Mouse (Mus musculus): ENCODE measurements around the gene Padi1. TPM values are rescaled to one million over a fixed set of nuclear protein-coding genes. Genes with fewer than 3 reads are reported as not detected.

The Padi1 gene
- polyA plus RNA-seq, 1 experiment from 2014 or later, result 0.39 TPM

DNA sequence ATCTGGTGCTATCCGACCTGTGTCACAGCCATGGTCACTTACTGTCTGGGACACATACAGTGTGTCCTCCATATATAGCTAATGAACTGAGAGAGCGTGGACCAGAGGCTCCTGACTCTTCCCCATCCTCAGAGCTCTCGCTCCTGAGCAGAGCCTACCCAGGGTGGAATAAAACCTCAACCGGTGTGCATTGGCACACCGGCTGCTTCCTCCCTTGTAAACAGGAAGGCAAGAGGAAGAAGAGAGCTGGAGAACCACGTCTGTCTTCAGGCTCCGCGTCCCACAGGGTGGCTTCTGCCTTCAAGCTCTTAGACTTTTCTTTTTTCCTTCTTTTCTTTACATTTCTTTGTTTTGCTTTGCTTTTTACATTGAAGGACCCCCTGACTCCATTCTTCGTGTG is 62.8 kb downstream of the Padi1 start:
- no peak overlapping the region for H3K4me2 ChIP-seq
- no peak overlapping the region for H3K4me3 ChIP-seq (replicated peaks)
- 89% methylated on average over 9 of the region's 9 CpGs for WGBS
- no peaks in the 10 kb centered on the region for H3K27me3 ChIP-seq
- H3K9me3 ChIP-seq, result no peaks in the 10 kb centered on the region
- ATAC-seq (ENCODE audit: insufficient number of reproducible peaks, insufficient read depth, low FRiP score, low TSS enrichment, low read depth), result no peak
- no peaks in the 10 kb centered on the region for H3K4me1 ChIP-seq (replicated peaks)
- H3K36me3 ChIP-seq, result no peaks in the 10 kb centered on the region
- H3K9ac ChIP-seq (replicated peaks), result no peak overlapping the region
- no peak overlapping the region for H3K27ac ChIP-seq

DNA sequence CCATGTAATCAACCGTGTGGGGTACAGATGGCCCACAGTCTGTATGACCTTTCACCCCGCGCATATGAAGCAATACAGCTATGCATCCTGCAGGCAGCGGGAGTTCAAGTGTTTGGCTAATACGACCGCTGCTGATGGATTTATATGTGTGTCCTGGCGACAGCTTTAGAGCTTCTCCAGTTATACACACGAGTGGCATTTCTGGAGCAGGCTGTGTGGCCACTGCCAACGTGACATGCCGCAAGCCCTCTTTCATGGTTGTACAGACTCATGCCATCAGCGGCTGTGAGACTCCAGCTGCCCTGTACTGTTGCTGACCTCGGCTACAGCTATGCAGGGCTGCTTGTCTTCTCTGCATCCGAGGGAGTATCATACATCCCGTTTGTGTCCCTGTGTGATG is 65.1 kb downstream of the Padi1 start:
- no peaks in the 10 kb centered on the region for H3K27me3 ChIP-seq
- no peaks in the 10 kb centered on the region for H3K4me1 ChIP-seq (replicated peaks)
- no peak overlapping the region for H3K27ac ChIP-seq
- no peaks in the 10 kb centered on the region for H3K36me3 ChIP-seq
- no peak overlapping the region for H3K9ac ChIP-seq (replicated peaks)
- 77% methylated on average over 14 of the region's 14 CpGs for WGBS
- no peak overlapping the region for H3K4me3 ChIP-seq (replicated peaks)
- H3K4me2 ChIP-seq, result no peak overlapping the region
- ATAC-seq (ENCODE audit: insufficient number of reproducible peaks, insufficient read depth, low FRiP score, low TSS enrichment, low read depth), result no peak
- no peaks in the 10 kb centered on the region for H3K9me3 ChIP-seq

GRCm38 (mm10) chr4:140779803-140780397 is 65.7 kb downstream of the Padi1 start:
- H3K36me3 ChIP-seq, result no peaks in the 10 kb centered on the region
- no peaks in the 10 kb centered on the region for H3K9me3 ChIP-seq
- no peaks in the 10 kb centered on the region for H3K4me1 ChIP-seq (replicated peaks)
- H3K4me2 ChIP-seq, result no peak overlapping the region
- no peak overlapping the region for H3K27ac ChIP-seq
- H3K4me3 ChIP-seq (replicated peaks), result no peak overlapping the region
- no peak for ATAC-seq (ENCODE audit: insufficient number of reproducible peaks, insufficient read depth, low FRiP score, low TSS enrichment, low read depth)
- 57% methylated on average over 19 of the region's 19 CpGs for WGBS
- H3K27me3 ChIP-seq, result no peaks in the 10 kb centered on the region
- no peak overlapping the region for H3K9ac ChIP-seq (replicated peaks)

DNA sequence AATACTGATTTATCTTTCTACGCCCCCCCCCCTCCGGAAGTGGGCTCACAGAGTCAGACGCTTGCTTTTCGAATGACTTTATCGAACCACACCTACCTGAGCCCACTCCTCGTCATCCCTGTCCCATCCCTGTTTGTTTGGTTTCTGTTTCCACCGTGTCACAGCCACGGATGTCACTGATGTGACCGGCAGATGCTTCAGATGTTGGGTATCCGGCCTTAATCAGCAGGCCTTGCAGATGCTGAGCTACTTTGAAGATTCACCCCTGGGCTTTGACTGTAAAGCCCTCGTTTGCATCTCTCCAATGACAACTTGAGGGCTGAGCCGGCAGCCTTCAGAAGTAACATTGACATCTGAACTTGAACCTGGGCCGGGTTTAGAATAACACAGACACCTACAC is 69.0 kb downstream of the Padi1 start:
- Histone ChIP-seq H3K27ac (no peak overlapping the region), H3K36me3 (no peaks in the 10 kb centered on the region), H3K4me1 (replicated peaks) (no peaks in the 10 kb centered on the region), H3K9me3 (no peaks in the 10 kb centered on the region), H3K9ac (replicated peaks) (no peak overlapping the region), H3K27me3 (no peaks in the 10 kb centered on the region), H3K4me3 (replicated peaks) (no peak overlapping the region), H3K4me2 (no peak overlapping the region)
- no peak for ATAC-seq (ENCODE audit: insufficient number of reproducible peaks, insufficient read depth, low FRiP score, low TSS enrichment, low read depth)
- 70% methylated on average over 13 of the region's 13 CpGs for WGBS

DNA sequence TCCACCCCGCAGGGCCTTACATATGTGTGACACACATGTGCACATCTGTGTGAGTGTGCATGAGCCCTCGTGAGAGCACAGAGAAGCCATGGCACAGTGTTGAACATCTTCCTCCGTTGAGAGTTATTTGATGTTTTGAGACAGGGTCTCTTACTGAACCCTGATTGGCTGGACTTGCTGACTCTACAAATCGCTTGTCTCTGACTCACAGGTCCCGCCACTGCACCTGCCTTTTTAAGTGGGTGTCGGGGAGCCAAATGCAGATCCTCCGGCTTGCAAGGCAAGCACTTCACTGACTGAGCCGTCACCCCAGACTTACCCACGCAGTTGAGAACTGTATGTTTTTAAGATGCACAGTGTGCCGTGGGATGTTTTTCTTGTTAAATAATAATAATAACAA is 69.7 kb downstream of the Padi1 start:
- Histone ChIP-seq H3K4me1 (replicated peaks) (no peaks in the 10 kb centered on the region), H3K27ac (no peak overlapping the region), H3K27me3 (no peaks in the 10 kb centered on the region), H3K9ac (replicated peaks) (no peak overlapping the region), H3K36me3 (no peaks in the 10 kb centered on the region), H3K4me2 (no peak overlapping the region), H3K9me3 (no peaks in the 10 kb centered on the region), H3K4me3 (replicated peaks) (no peak overlapping the region)
- WGBS, result 83% methylated on average over 10 of the region's 10 CpGs
- ATAC-seq (ENCODE audit: insufficient number of reproducible peaks, insufficient read depth, low FRiP score, low TSS enrichment, low read depth), result no peak

- Histone ChIP-seq H3K36me3 (no peaks in the 10 kb centered on the region), H3K4me2 (no peak overlapping the region), H3K27ac (no peak overlapping the region), H3K27me3 (no peaks in the 10 kb centered on the region), H3K4me1 (replicated peaks) (0 out of 2 replicates have a peak, but pooled peaks cover 3% of the 10 kb centered on the region), H3K4me3 (replicated peaks) (no peak overlapping the region), H3K9me3 (no peaks in the 10 kb centered on the region), H3K9ac (replicated peaks) (no peak overlapping the region)
- ATAC-seq (ENCODE audit: insufficient number of reproducible peaks, insufficient read depth, low FRiP score, low TSS enrichment, low read depth), result no peak
- WGBS, result 78% methylated on average over 9 of the region's 9 CpGs
Observed at GRCm38 (mm10) chr4:140774893-140775292, 70.7 kb downstream of the Padi1 start.

DNA sequence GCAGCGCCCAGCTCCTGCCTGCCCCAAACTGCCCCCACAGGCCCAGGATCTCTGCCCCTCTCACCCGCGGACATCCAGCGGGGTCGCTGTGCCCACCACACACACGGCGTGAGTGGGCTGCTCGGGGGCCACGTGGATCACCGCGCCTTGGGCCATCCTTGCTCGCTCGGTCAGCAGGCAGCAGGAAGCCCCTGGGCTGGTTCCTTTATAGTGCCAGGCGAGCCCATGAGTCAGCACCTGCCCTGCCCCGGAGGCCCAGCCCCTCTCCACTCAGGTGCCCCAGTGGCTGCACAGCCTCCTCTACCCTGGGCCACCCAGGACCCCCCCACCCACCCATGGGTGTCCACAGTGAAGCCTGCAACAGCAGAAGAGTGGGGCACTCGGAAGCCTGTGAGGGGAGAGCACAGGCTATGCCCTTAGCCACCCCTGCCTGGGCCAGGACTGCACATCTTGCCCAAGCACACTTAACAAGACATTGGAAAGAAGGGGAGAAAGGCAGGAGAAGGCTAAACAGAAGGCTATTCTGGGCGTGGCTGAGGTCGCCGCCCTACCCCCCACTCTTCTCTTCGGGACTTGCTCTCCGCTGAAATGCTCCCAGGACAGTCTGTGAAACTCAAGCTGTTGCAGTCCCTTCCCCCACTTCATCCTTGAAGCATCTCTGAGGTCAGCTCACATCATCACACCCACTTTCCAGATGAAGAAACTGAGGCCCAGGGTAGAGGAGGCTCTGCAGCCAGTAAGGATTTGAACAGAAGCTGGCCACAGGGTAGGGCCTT is 71.4 kb downstream of the Padi1 start, which contains the start of gene Padi4:
TSS of gene Padi4 (minus strand) at position 212 of the 776 bp plus-strand sequence.
- H3K27me3 ChIP-seq, result no peaks in the 10 kb centered on the region
- no peak within 1 kb of the TSS for H3K27ac ChIP-seq
- H3K36me3 ChIP-seq, result no peaks in the 10 kb centered on the region
- H3K9me3 ChIP-seq, result no peaks in the 10 kb centered on the region
- WGBS, result 88% methylated on average over 21 of the region's 21 CpGs
- 0 out of 2 replicates have a peak, but pooled peaks cover 3% of the 10 kb centered on the region for H3K4me1 ChIP-seq (replicated peaks)
- no peak within 1 kb of the TSS for H3K4me3 ChIP-seq (replicated peaks)
- ATAC-seq (ENCODE audit: insufficient number of reproducible peaks, insufficient read depth, low FRiP score, low TSS enrichment, low read depth), result no peak
- no peak within 1 kb of the TSS for H3K4me2 ChIP-seq
- no peak within 1 kb of the TSS for H3K9ac ChIP-seq (replicated peaks)

DNA sequence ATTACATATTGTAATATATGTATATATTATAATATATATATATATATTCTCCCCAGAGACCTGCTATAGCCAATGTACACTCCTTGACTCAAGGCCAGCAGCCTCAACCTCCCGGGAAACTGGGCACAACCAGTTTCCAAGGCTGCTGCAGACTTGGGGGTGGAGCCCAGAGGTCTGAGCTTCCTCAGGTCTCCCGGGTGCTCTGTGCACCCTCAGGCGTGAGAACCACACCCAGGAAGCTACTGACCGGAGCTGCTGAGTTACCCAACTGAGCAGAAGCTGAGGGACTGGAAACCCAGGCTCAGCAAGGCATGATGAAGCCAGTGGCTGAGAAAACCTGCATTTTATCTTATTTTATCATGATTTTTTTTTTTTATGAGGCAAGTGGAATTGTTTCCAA is 74.5 kb downstream of the Padi1 start:
- Histone ChIP-seq H3K4me2 (no peak overlapping the region), H3K4me3 (replicated peaks) (no peak overlapping the region), H3K4me1 (replicated peaks) (0 out of 2 replicates have a peak, but pooled peaks cover 3% of the 10 kb centered on the region), H3K27me3 (peaks cover 7% of the 10 kb centered on the region; the same call in 1 of the 2 replicates), H3K9ac (replicated peaks) (no peak overlapping the region), H3K27ac (no peak overlapping the region), H3K9me3 (no peaks in the 10 kb centered on the region), H3K36me3 (no peaks in the 10 kb centered on the region)
- WGBS, result 42% methylated on average over 4 of the region's 4 CpGs
- no peak for ATAC-seq (ENCODE audit: insufficient number of reproducible peaks, insufficient read depth, low FRiP score, low TSS enrichment, low read depth)

DNA sequence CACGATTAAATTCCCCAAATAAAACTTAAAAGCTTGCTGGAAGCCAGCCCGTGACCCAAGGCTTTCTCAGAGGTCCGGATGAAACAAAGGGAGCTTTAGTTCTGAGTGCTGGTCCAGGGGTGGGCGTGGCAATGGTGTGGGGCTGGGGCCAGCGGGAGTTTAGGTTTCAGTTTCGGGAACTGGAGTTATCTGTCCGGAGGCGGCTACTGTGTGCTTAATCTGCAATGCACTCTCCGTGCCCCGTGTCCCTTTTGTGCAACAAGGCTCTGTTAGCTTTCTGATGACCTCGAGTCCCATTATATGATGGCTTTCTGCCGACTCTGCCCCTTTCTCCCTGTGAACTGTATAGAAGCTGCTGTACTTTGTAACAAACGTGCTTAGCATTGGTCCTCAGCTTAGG is 75.1 kb downstream of the Padi1 start:
- no peak for ATAC-seq (ENCODE audit: insufficient number of reproducible peaks, insufficient read depth, low FRiP score, low TSS enrichment, low read depth)
- H3K4me2 ChIP-seq, result peak overlapping the region; percentile 46
- WGBS, result 19% methylated on average over 13 of the region's 13 CpGs
- no peak overlapping the region for H3K9ac ChIP-seq (replicated peaks)
- H3K4me1 ChIP-seq (replicated peaks), result 0 out of 2 replicates have a peak, but pooled peaks cover 3% of the 10 kb centered on the region
- peak overlapping the region; percentile 21; the same call in 1 of the 2 replicates for H3K4me3 ChIP-seq (replicated peaks)
- H3K36me3 ChIP-seq, result no peaks in the 10 kb centered on the region
- 0 out of 2 replicates have a peak overlapping the region, but pooled peaks have one; percentile 31 for H3K27ac ChIP-seq
- H3K27me3 ChIP-seq, result peaks cover 7% of the 10 kb centered on the region; the same call in 1 of the 2 replicates
- H3K9me3 ChIP-seq, result no peaks in the 10 kb centered on the region

DNA sequence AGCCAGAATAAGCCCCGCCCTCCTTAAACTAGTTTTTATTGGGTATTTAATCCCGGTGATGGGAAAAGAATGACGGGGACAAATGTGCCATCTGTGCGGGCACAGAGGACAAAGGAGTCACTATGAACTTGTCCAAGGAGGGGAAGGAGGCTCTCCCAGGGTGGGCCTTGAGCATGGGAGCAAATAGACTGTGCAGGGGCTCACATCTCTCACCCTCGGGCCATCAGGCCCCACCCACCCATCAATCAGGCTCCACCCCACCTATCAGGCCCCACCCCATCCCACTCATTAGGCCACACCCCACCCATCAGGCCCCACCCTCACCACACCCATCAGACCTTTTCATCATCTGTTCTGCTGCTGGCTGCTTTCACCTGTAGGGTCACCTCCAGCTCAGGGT is 76.6 kb downstream of the Padi1 start:
- Histone ChIP-seq H3K4me1 (replicated peaks) (0 out of 2 replicates have a peak, but pooled peaks cover 3% of the 10 kb centered on the region), H3K36me3 (no peaks in the 10 kb centered on the region), H3K4me3 (replicated peaks) (no peak overlapping the region), H3K9ac (replicated peaks) (no peak overlapping the region), H3K4me2 (no peak overlapping the region), H3K27me3 (peaks cover 7% of the 10 kb centered on the region; the same call in 1 of the 2 replicates), H3K27ac (no peak overlapping the region), H3K9me3 (no peaks in the 10 kb centered on the region)
- ATAC-seq (ENCODE audit: insufficient number of reproducible peaks, insufficient read depth, low FRiP score, low TSS enrichment, low read depth), result no peak
- WGBS, result 84% methylated on average over 4 of the region's 5 CpGs

GRCm38 (mm10) chr4:140765936-140766335 is 79.6 kb downstream of the Padi1 start:
- H3K36me3 ChIP-seq, result no peaks in the 10 kb centered on the region
- ATAC-seq (ENCODE audit: insufficient number of reproducible peaks, insufficient read depth, low FRiP score, low TSS enrichment, low read depth), result no peak
- 86% methylated on average over 3 of the region's 3 CpGs for WGBS
- H3K9ac ChIP-seq (replicated peaks), result no peak overlapping the region
- H3K4me3 ChIP-seq (replicated peaks), result no peak overlapping the region
- no peak overlapping the region for H3K4me2 ChIP-seq
- peaks cover 7% of the 10 kb centered on the region; the same call in 1 of the 2 replicates for H3K27me3 ChIP-seq
- no peak overlapping the region for H3K27ac ChIP-seq
- no peaks in the 10 kb centered on the region for H3K9me3 ChIP-seq
- H3K4me1 ChIP-seq (replicated peaks), result 0 out of 2 replicates have a peak, but pooled peaks cover 3% of the 10 kb centered on the region

All from limb, embryonic 12.5 days (tissue).